Mouse (Mus musculus): ENCODE results near the gene Gpr27.

- TF ChIP-seq CTCF (IDR thresholded peaks at IDR 0.05; ENCODE audit: borderline replicate concordance, insufficient read depth, low read depth, low read length): no peak
- no peak for TF ChIP-seq POLR2A (IDR thresholded peaks at IDR 0.05; ENCODE audit: borderline replicate concordance, insufficient read depth, low read length)
Measured at GRCm38 (mm10) chr6:99667290-99667689, 25.2 kb upstream of the Gpr27 start.
